Mouse (Mus musculus): Measurements from ENCODE around the gene Zfp771.
"Not testable (repeated sequence)": the region's sequence is repeated elsewhere in the genome, so short reads cannot be mapped to it uniquely, and the experiment has no call there.

Zfp771 gene

DNA sequence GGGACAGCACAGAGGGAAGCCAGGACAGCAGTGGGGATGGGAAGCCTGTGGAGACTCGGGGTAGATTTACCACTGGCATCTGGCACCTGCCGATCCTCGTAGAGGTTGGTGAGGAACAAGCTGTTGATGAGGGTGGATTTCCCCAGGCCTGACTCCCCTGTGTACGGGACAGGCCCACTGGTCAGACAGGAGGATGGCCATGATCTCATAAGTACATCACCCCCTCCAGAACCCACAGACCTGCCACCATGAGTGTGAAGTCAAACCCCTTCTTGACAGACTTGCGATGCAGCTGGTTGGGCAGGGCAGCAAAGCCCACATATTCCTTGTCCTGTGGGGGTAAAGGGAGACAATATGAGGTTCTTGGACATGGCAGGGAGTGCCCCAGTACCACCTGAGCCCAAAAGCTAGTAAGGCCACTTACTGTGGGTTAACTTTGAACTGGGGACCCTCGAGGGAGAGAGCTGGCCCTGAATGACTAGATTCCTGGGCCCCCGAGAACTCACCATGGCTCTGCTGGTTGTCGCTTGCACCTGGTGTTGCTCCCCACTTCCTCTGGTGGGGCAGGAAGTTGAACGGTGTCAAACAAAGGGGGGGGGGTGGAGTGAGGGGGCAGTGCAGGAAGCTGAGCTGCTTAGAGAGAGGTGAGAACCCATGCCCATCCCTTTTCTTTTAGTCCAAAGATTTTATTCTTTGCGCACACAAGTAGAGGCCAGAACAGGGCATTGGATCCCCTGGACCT, 26.0 kb upstream of the Zfp771 start:
- no peak for DNase-seq (ENCODE audit: low read depth, low spot score)

DNA sequence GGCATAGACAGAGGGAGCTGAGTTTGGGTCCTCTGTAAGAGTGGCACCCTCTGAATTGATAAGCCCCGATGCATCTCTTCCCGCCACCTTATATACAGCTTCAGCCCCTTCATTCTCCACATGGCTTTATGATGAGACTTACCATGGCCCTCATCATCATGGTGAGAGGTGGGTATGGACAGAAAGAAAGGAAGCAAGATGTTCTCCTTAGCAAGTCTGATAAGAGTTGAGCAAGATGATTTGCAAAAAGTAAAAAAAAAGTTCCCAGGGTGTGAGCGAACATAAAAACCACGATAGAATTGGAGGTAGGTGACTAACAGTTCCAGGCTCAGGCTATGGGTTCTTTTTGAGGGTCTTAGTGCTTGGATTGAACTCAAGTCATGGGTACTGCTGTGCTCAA, 25.4 kb upstream of the Zfp771 start:
- no peak for DNase-seq (ENCODE audit: low read depth, low spot score)

DNA sequence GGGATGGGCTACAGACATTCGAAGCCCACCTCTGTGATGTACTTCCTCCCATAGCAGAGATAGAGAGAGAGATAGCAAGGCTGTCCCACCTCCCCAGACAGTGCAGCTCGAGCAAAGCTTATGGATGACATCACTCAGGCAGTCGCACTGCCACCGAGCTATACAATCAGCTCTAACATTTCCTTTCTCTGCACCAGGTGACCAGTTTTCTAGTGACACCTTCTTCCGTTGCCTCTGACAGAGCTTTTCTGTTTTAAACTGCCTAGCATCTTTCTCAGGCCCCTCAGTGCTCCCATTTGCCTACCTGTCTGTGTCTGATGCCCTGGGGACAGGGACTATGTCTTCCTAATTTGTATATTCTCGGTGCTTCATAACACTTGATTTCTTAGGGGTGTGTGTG, 23.6 kb upstream of the Zfp771 start:
- no peak for DNase-seq (ENCODE audit: low read depth, low spot score)

DNA sequence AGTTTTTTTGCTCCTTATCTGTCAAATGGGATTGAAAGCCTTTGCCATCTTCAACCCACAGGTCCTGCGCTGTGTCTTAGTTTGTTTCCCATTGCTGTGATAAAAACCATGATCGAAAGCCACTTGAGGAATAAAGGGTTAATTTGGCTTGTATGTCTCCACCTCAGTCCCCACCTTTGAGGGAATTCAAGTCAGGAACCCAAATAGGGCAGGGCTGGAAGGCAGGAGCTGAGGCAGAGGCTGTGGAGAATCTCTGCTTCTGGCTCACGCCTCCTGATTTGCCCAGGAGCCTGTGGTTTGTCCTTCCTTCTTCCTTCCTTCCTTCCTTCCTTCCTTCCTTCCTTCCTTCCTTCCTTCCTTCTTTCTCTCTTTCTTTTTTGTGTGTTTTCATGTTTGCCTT, 21.0 kb upstream of the Zfp771 start:
- DNase-seq (ENCODE audit: low read depth, low spot score) = no peak

DNA sequence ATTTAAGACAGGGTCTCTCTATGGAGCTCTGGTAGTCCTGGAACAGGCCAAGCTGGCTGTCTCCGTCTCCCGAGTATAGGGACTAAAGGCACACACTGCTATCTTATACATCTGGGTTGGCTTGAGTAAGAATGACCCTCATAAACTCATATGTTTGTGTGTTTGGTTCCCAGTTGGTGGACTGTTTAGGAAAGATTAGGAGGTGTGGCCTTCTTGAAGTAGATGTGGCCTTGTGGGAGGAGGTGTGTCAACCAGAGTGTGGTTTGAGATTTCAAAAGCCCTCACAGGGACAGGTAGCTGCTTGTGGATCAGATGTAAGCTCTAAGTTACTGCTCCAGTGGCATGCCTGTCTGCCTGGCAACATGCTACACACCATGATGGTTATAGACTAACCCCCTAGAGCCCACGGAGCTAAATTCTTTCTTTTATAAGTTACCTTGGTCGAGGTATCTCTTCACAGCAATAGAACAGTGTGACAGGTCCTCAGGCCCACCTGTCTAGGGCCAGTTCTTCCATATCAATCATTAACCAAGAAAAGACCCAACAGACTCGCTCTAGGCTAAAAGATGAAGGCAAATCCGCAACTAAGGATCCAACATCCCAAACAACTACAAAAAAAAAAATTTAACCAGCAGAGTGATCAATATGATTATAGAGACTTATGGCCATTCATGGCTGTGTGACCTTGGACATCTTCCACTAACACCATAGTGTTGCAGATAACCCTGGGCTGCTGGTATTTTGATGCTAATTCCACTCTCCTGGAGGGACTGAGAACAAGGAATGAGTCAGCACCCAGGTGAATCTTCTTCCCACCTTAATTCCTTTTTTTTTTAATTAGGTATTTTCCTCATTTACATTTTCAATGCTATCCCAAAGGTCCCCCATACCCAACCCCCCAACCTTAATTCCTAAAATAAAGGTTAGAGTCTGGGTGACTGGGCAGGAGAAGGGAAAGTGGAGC, 20.3 kb upstream of the Zfp771 start:
- DNase-seq (ENCODE audit: low read depth, low spot score) = no peak

DNA sequence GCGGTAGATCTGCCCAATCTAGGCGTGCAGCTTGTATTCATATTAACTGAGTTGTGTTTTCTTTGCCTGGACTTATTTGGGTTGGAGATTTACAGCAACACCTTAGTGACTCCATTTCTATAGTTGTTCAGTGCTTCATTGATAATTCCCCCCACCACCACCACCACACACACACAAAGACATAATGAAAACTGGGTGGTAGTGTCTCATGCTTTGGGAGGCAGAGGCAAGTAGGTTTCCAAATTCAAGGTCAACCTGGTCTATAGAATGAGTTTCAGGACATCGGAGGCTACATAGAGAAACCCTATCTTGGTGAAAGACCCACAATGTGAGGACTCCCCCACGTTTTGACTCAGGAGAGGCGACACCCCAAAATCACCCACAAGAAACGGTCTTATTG, 19.5 kb upstream of the Zfp771 start:
- no peak for DNase-seq (ENCODE audit: low read depth, low spot score)

DNA sequence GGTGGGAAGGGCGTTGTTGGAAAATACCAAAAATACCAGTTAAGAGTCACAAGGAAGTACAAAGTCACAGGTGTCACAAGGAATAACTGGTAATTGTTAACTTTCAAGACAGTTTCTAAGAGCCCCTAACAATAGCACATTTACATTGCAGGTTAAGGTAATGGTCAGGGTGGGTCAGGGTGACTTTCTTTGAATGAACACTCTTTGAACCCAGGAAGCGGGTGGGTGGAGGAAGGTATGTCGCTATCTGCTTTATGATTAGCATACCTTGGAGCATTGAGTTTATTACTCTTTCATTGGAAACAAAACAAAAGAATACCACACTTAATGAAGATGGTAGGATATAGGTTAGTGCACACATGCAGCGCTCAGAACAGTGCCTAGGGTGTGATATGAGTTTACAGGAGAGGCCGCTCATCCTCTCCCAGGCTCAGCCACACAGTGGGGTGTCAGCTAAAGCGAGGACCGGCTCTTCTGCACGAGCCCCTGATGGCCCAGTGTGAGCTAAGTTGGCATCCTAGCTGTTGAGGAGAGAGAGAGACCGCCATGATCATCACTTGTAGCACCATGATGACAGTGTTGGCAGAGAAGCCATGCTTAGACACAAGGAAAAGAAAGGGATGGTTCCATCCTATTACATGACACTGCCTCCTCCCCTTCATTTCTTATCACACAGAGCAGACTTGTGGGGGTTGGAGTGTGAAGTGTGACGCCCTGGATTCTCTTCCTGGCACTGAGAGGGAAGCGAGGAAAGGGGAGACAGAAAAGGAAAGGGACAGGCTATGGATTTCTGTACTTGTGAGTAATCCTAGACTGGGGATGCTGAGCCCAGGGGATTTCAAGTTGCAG, 18.7 kb upstream of the Zfp771 start:
- no peak for DNase-seq (ENCODE audit: low read depth, low spot score)

DNA sequence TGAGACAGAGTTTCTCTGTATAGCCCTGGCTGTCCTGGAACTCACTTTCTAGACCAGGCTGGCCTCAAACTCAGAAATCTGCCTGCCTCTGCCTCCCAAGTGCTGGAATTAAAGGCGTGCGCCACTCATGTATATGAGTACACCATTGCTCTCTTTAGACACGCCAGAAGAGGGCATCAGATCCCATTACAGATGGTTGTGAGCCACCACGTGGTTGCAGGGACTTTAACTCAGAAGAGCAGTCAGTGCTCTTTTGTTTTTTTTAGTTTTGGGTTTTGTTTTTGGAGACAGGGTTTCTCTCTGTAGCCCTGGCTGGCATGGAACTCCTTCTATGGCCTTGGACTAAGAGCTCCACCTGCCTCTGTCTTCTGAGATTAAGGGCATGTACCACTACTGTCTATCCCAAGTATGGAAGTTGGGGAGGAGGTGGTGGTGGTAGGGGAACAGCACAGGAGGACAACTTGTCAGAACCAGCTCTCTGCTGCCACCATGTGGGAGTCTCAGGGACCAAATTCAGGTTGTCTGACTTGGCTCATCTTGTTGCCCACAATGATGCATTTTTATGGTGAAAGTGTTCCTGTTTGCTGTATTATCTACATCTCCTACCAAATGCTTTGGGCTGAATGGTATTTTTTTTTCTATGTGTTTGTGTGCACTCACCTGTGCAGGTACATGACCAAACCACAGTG, 15.3 kb upstream of the Zfp771 start:
- DNase-seq (ENCODE audit: low read depth, low spot score) = no peak

DNA sequence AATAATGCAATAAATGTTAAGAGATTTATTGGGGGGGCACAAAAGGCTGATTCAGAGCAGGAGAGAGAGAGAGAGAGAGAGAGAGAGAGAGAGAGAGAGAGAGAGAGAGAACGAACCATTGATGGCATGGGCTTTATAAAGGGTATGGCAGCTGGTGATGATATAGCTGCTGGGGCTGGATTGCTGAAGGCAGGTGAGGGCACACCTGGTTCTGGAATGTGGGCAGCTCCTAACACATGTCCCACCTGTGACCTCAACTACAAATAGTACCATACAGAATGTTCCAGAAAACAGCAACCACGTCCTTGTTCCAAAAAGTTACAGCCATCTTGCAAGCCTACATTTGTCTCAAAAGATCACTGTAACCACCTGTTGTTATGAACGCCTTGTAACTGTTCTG, 12.7 kb upstream of the Zfp771 start:
- no peak for DNase-seq (ENCODE audit: low read depth, low spot score)

DNA sequence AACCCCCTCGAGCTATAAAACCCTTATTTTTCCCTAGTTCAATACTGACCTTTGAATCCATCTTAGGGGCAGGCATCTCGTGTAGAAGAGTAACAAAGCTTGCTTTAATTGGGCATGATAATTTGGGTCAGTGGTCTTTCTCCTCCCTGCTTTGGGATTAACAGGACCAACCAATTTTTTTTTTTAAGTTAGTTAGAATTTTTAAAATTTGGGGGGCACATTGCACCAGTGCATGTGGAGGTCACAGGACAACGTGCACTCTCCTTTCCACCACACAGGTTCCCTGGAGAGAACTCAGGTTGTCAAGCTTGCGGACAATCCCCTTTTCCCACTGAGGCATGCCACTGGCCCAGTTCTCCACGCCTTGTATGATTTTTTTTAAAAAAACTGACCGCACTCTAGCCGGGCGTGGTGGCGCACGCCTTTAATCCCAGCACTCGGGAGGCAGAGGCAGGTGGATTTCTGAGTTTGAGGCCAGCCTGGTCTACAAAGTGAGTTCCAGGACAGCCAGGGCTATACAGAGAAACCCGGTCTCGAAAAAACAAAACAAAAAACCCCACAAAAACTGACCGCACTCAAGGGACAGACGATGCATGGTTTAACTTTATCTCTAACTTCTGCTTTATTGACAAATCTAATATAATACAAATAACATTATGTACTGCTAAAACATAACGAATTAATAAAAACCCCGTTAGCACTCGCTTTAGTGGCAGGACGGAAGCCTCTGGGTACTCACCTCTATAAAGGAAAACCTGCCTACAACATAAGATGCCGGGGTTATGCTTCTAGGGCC, 12.1 kb upstream of the Zfp771 start:
- DNase-seq (ENCODE audit: low read depth, low spot score) = no peak

DNA sequence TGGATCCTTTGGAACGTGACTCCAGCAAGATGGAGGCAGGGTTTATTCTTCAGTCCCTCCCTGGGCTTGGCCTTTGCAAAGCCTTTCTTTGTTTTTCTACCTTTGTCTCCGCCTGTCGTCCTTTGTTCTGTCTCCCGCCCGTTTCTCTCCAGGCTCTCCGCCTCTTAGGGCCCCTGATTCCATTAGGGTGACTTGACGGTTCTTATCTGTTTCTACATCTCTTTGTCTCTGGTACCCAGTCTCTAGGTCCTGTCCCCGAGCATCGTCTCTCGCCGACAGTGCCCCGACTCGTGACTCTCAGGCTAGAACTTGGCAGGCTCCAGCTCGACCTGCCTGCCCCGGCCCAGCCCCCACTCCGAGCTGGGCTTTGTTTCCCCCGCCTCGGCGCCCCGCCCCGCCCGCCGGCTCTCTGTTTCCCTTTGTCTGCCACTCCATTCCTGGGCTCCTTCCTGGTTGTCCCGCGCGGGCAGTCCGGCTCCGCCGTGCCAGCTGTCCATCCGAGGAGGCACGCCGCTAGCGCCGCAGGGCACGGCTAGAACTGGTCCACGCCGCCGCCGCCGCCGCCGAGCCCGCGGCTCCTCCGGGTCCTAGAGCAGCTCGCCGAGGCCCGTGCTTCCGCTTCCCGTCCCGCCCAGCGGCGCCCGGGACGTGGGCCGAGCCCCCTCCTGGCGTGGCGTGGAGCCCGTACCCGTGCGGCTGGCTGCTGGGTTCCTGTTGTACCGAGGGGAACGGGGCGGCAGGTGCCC, 11.3 kb upstream of the Zfp771 start, which contains the start of the genes Zfp553 and Sept1:
Gene Zfp553 (plus strand): TSS at position 440 of the 746 bp plus-strand sequence.
Gene Sept1 (minus strand): TSS at position 509 of the 746 bp plus-strand sequence.
- no peak for DNase-seq (ENCODE audit: low read depth, low spot score)

DNA sequence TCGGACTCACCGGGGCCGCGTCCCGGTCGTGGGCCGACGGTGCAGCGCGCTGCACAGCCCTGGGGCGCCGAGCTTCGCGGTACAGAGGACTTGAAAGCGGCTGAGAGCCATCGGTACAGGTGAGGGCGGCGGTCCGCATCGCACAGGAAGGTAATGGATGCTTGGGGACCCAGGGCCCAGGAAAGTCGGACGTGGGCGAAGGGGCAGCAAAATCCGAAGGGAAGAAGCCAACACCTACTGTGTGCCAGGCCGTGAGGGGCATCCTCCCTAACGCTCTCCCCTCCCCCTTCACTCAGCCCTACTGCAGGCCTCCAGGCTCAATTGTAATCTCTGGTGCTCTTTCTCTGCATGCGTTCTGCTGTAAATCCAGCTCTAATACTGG, 10.7 kb upstream of the Zfp771 start:
- DNase-seq (ENCODE audit: low read depth, low spot score) = no peak

DNA sequence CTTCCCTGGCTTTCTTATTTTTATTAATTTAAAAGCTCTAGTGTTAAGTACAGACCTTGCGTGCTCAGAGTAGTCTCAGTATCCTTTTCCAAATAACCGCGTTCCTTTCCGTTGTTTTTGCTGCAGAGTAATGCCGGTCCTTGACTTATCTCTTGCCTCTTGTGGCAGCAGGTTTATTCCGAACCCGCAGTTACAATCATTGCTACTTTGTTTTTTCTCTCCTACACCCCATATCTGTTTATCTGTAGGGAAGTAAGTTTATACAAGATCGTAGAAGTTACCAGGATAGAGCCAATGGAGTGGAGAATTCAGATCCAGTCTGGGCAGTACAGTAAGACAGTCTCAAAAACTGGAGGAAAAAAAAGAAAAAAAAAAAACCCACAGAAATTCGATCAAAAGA, 10.3 kb upstream of the Zfp771 start:
- no peak for DNase-seq (ENCODE audit: low read depth, low spot score)

DNA sequence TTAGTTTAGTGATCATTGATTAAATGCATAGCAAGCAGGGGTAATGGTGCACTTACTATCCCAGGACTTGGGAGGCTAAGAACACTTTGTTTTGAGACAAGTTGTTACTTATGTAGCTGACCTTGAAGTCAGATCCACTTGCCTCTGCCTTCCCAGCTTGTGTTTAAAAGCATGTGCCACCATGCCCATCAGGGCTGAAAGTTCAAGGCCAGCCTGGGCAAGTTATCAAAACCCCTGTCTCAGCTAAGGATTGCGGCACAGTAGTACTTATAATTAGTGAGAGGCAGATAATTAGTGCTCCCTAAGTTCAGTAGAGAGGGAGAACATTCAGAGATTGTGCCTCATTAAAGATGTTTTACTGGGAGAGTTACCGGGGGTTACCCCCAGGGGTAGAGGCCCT, 9.3 kb upstream of the Zfp771 start:
- DNase-seq (ENCODE audit: low read depth, low spot score) = no peak

DNA sequence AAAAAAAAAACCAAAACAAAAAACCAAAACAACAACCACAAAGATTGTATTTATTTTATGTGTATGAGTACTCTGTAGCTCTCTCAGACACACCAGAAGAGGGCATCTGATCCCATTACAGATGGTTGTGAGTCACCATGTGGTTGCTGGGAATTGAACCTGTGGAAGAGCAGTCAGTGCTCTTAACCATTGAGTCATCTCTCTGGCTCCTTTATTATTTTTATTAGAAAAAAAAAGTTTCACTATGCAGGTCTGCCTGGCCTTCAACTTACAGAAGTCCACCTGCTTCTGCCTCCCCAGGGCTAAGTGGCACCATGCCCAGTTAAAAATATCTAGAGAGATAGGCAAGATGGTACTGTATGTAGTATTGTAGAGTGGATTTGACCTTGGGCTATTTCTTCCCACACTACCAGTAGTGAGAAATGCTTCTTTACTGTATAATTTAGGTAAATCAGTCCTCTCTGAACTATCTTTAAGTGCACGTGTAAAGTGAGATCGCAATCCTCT, 660 bp upstream of the Zfp771 start:
- DNase-seq (ENCODE audit: low read depth, low spot score) = no peak

DNA sequence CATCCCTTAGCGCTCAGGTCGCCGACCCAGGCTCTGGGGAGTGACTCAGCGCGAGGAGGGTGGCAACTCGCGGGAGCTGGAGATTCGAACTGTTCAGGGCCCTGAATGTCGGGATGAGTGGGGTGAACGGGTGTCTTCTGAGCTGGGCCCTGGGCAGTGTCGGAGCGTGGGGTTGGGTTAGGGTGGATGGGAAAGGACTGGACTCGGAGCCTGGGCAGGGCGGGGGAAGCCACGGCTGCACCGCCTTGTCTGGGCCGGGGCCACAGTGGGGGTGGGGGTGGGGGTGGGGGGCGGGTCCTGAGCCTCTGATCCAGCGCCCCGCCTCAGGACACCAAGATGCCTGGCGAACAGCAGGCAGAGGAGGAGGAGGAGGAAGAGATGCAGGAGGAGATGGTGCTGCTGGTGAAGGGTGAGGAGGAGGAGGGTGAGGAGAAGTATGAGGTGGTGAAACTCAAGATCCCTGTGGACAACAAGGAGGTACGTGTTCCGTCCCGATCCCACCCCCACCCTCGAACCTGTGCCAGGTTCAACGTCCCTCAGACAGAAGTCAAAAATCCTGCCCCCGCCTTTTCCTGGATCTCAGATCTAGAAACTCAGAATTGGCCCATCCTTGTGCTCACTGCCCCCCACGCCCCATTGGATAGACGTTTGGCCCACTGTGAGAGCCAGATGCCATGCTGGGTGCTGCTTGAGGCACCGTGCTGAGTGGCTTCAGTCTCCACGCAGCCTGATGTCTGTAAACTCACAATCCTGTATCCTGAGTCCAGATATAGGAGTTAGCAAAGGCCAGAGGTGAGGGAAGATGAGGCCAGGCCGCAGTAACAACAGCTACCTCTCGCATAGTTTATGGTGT, 810 bp downstream of the Zfp771 start:
- DNase-seq (ENCODE audit: low read depth, low spot score) = no peak

DNA sequence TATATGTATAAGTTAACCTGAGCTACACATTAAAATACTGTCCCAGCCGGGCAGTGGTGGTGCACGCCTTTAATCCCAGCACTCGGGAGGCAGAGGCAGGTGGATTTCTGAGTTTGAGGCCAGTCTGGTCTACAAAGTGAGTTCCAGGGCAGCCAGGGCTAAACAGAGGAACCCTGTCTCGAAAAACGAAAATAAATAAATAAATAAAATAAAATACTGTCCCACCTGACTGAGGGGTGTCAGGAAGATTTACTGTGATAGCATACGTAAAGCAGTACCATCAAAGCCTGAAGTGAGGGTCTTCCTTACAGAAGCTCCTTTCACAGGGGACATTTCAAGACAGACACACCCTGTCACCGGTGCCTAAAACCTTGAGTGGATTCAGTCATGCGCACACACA, 6.4 kb downstream of the Zfp771 start:
- DNase-seq (ENCODE audit: low read depth, low spot score) = not testable (repeated sequence)

DNA sequence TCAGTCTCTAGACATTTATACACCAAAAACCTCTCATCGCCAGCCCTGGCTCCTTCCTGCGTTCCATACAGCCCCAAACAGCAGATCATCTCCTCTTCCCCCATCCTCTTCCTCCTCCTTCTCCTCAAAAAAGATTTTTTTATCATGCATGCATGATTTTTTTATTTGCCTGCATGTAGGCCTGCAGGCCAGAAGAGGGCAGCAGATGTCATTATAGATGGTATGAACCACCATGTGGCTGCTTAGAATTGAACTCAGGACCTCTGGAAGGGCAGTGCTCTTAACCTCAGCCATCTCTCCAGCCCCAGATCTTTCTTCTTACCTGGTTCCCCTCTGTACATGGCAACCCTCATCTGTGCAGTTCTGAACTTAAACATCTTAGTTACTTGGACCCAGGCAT, 8.3 kb downstream of the Zfp771 start:
- no peak for DNase-seq (ENCODE audit: low read depth, low spot score)

DNA sequence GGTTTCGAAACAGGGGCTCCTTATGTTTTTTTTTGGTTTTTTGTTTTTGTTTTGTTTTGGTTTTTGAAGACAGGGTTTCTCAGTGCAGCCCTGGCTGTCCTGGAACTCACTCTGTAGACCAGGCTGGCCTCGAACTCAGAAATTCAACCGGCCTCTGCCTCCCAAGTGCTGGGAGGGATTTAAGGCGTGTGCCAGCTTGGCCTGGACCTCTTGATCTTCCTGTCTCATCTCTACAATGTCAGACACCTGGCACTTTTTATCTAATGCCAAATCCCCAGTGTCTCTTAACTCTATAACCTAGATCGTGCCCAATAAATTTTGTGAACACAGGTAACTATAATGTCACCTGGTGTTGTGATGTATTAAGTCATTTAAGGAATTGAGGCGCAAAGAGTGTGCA, 9.3 kb downstream of the Zfp771 start:
- DNase-seq (ENCODE audit: low read depth, low spot score) = no peak
